Mouse (Mus musculus): ENCODE measurements around the gene Soat1.

Gene Soat1

DNA sequence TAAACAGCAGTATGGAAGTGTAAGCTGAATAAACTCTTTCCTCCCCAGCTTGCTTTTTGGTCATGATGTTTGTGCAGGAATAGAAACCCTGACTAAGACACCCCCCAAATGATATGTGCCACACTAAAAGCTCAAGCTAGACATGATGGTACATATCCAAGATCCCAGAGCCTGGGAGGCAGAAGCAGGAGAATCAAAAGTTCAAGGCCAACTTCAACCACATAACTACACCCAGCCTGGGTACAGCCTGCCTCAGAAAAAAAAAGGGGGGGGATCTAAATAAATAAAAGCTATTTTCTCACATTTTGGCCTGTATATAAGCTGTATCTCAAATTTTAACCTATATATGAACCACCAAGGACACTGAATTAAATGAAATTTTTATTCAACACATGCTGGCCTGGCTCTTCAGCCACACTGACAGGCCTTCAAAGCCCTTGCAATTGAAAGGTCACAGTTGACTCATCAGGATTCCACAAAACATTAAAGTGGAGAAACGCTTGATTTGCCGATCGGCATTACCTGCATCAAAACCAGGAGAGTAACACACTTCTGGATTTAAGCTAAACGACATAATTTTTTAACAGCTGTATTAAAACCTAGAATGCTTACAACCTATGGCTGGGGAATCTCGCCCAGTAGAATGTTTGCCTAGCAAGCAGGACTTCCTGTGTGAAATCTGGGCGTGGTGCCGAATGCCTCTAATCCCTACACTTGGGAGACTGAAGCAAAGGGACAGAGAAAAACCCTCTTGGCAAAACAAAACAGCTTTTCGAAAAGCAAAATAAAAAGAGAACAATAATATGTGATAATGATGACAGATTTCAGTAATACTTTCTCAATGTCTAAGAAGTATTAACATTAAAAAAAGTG is 9.9 kb downstream of the Soat1 start:
- DNase-seq = peak; percentile 52 to 56

DNA sequence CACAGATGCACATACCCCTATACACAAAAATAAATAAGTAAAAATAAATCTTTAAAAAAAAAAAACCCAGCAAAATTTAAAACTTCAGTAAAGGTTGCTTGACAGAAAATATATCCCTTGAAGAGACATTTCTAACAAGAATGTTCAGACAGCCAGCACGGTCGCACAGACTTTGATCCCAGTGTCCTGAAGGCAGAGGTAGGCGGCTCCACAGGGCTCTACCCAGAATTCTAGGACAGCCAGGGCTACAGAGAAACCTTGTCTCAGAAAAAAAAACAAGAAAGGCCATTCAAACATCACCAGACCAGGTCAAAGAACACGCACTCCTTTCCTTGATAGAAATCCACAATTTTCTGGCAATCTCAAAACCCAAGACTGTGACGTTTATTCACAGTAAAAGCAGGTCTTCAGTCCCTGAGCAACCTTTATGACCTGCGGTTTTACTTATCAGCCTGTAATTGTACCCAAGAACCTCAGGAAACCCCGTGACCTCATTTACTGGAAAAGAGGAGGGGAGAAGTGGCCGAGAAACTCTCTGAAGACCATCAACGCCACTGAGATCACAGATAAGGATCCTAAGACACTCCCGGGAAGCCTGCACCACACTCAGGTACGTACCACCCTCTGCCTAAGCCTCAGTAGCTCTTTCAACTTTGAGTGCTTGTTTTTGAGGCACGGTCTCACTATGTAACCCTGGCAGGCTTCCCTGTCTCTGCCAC is 11.7 kb downstream of the Soat1 start:
- no peak for DNase-seq

DNA sequence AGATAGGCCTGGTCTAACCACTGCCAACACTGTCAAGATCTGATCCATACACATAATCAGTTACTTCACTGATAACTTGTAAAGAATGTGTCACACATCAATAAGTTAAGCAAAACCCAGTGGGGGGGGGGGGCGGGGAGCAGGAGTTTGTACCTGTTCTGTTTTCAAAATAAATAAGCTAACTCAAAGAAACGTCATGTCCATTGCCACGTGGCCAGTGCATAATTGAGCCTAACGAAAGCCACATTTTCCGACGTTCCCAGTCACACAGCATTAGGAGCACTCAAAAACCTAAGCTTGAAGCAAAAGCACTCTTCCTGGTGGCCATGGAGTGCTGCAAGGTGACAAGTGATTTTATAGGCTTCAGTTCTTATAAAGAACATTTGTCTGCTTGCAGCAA is 13.1 kb downstream of the Soat1 start:
- no peak for DNase-seq

DNA sequence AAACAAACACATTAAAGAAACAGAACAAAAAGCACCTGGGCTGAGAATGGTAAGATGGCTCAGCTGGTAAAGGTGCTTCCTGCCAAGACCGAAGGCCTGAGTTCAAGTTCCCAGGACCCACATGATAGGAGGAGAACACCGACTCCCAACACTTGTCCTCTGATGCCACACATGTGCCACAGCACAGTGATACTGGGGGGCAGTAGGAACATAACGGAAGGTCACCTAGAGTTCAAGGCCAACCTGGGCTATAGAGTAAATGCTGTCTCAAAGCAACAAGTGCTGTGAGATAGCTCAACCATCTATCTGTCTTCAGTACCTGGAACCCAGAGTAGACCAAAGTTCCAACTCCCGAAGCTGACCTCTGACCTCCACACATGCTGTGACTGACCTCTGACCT is 13.9 kb downstream of the Soat1 start:
- no peak for DNase-seq

DNA sequence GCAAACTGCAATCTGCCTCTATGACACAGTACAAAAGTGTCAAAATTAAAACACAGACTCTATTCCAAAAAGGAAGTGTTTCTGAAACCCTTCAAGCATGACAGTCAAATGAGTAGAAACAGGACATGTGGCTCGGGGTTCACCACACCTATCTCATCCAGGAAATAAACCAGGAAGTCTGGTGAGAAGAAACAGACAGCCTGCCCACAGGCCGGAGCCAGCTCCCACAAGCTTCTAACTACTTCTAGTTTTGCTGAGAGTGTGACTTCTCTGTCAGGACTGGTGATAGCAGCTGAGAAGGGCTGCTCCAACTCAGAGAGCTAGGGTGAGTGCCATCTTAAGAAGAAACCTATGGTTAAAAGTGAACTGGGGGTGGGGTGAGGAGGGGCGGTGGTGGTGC is 14.4 kb downstream of the Soat1 start:
- peak in 1 of 2 experiments; percentile 39 for DNase-seq

DNA sequence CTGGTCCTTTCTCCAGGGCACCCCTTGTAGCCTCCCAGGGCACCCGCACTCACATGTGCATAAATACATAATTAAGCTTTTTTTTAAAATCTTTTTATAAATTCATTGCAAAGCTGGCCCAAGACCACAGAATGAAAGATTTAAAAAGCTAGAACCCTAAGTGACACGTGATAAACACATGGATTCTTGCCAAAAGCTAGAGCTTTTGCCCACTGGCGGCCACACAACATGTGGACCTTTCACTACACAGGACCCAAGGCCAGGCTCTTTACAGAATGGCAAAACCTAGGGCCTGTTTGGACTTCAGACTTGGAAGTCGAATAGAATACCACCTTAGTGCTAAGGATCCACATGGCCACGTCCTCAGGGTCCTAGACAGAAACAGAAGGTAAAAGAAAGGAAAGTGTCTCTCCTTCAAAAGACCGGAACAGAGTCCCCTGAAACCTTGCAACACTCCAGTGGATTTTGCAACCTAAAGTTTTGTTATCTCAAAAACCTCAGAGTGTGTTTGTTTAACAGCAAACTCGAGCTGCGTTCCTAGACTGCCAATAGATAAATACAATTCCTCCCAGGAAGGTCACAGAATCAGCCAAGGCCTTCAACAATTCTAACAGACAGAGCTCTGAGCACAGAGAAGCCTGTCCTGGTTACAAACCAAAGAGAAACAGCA is 15.6 kb downstream of the Soat1 start:
- DNase-seq = peak in 1 of 2 experiments; percentile 69

DNA sequence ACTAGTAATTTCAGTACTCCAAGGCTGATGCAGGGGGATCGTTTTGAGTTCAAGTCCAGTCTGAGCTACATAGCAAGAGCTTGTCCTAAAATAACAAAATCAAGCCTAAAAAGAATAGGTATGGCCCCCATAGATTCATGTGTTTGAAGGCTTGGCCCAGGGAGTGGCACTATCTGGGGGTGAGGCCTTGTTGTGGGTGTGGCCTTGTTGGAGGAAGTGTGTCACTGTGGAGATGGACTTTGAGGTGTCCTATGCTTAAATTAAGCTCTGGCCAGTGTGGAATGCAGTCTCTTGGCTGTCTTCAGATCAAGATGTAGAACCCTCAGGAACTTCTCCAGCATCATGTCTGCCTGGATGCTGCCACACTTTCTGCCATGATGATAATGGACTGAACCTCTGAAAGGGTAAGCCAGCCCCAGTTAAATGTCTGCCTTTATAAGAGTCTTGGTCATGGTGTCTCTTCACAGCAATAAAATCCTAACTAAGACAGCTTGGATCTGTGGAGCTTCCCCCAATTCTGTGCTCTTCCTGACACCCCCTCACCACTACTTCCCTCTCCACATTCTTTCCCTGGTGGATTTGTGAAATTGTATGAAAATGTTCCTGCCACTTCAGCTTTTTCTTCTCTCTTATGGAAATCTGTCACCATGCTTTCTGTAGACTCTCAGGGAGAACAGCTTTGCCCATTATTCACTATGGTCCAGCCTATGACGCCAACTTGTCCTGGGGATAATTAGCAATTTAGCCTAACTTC is 18.9 kb downstream of the Soat1 start:
- DNase-seq = no peak

DNA sequence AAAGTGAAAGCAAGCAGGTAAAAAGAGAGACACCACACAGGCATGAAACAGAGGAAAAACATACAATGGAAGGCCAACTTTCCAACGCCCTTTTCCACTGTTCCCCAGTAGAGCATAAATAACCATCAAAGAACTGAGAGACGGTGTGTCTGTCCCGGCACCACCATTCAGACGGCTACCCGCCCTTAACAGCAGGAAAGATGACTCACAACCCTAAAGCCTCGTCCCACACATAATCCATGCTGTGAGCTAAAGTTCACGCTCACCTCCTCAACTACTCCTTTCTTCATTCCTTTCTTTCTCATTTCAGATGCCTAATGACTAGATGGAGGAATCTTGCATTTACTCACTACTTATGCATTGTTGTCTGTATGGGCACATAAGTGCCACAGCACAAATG is 19.7 kb downstream of the Soat1 start:
- DNase-seq = no peak

DNA sequence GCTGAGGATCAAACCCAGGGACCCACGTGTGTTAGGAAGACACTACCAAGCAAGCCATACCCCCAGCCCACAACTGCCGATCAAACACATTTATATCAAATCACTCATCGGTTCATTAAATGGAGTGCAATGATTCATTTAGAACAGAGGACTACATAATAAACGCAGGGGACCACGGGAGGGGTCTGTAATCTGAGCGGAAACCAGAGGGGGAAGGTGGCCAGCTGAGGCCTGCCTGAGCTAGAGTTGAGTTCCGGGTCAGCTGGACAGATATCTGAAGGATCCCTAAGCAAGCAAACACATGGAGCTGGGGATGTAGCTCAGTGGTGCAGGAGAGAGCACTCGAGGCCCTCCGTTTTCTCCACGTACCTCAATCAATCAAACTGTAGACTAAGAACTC is 20.3 kb downstream of the Soat1 start:
- no peak for DNase-seq

DNA sequence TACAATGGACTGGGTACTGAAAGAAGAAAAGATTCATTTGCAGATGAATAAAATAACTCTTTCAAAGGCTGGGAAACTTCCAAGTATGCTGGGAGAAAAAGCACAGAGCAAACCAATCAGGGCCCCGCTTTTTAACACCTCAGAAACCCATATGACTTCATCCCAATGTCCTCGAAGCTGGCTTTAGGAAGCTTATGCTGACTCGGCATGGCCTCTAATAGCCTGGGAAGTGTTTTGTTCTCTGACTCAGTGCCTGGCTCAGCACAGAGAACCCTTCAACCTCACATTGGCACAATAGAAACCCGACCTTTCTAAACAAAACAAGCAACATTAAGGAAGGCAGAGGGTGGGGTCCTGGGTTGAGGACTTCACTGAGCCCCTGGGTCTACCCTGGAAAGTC is 23.7 kb downstream of the Soat1 start:
- no peak for DNase-seq

DNA sequence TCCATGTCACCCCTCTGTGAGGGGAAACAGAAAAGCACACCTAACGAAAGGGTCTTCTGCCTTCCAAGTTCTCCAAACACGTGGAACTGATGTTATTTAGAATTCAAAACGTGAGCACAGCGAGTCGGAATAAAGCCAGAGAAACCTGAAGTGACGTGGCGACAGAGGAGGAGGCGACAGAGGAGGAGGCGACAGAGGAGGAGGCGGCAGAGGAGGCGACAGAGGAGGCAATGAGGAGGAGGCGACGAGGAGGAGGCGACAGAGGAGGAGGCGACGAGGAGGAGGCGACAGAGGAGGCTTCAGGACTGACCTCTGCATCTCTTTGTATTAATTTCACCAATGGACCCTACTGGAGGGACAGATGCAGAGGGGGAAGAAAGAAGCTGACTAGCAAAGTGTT is 24.4 kb downstream of the Soat1 start:
- no peak for DNase-seq

DNA sequence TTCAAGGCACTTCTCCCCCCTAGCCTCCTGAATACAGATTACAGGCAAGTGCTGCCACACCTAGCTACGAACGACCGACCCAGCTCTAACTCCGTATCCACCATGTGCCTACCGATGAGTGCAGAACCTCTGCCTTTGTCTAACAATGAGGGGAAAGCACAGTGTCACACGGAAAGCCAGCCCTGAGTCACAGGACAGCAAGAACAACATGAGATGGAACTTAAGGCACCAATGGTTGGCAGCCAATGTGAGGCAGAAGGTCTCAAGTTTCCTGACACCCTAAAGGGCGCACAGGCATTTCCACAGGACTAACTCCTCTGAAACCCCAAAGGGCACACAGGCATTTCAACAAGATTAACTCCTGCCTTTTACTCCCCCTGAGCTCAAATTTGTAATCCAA is 25.0 kb downstream of the Soat1 start:
- no peak for DNase-seq

DNA sequence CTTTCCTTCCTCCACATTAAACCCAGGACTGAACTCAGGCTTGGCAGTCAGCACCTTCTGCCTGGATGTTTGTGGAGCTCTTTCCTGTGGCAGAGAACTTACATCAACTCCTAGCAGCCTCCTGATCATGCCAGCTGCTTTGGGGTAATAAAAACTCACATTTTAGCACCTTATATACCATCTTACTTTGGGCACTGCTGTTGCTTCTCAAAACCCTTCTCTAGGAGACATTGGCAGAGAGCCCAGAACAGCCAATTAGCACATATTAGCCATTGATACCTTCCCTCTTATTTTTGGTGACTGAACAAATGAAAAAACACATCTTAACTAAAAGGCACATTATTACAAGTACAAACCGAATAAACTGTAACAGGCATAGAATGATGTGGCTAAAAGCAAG is 29.1 kb downstream of the Soat1 start:
- no peak for DNase-seq

DNA sequence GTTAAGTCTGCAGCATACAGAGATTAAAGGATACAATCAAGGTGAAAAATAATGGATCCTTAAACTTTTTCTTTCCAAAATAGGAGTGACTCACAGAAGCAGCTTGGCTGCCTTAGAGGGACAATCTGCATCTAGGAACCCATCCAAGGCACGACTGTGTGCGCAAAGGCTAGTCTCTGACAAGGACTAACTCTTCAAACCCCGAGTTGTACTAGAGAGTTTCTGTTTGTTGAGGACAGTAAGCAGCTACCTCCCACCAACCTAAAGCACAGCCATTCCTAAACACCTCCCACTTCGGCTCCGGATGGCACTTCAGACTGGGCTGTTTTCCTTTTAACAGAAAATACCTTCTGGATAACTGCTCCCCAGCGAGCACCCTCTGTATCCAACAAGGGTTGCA is 31.4 kb downstream of the Soat1 start:
- DNase-seq = no peak

DNA sequence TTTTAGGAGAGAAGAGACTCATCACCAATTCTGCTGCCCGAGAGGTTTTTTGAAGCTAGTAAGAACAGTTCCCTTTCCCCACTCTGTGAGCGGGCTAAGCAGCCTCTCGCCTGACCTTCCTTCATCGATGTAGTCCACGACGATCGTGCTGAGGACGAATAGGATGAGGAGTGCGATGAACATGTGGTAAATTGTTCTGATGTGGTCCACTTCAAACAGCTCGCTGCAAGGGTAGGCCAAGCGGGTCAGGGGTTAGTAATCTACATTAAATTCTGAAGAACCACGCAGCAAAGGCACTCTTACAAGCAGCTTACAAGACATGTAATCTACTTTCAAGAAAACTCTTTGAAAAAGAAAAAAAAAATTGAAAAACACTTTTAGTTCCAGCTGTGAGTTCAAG is 31.9 kb downstream of the Soat1 start:
- no peak for DNase-seq

DNA sequence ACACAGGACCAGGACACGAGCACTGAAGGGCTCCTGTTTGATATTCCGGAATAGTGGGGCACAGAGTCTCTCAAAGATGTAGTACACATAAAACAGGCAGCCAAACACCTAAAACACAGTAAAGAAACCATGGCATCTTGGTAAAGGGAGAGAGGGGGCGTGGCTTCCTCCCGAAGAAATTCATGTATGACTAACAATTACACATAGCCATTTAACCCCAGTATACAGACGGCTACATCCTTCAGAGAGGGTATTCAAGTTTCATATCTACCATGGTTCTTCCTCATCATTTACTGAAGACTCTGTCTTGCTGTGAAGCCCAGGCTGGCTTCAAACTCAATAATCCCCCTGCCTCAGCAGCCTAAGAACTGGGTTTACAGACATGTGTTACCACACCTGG is 36.4 kb downstream of the Soat1 start:
- DNase-seq = no peak

DNA sequence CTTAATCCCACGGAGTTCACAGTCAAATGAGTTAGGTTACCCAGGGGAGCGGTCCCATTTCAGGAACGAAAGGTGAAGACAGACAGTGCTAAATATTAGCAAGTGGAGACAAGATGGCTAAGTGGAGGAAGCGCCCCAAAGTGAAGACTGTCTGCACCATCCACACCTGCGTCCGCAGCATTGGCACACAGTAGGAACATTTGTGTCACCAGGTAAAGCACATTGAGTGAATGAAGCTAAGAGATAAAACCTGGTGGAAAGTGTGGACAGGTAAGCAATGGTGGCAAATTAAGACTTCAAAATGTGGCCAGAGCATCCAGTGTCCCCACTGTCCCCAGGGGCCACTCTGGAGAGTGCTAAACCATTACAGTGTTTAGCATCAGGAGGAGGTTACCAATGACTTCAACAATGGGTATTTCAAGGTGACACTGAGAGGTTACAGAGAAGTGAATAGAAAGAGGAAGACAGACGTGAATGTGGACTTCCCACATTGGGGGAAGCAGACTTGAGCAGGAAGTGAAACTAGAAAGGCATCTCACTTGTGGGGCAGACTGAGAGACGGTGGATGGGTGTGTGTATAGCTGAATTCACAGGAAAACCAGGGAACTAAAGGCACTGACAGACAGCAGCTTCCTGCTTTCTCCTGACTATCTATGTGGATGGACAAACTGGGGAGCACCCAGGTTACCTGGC is 37.0 kb downstream of the Soat1 start:
- peak in 1 of 2 experiments; percentile 27 for DNase-seq

DNA sequence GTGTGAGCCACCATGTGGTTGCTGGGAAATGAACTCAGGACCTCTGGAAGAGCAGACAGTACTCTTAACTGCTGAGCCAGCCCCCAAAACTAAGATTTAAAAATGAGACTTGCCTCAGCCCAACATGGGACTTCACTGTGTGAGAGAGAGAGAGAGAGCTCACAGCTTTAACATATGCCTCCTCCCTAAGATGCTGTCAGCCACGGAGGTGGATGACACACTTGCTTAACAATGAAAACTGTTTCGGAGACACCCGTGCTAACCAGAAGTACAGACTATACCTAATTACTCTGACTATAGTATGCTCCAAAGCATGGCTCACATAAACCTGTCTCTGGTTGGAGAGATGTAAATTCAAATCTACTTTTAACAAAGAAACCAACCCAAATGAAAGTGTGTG is 40.6 kb downstream of the Soat1 start:
- DNase-seq = no peak

DNA sequence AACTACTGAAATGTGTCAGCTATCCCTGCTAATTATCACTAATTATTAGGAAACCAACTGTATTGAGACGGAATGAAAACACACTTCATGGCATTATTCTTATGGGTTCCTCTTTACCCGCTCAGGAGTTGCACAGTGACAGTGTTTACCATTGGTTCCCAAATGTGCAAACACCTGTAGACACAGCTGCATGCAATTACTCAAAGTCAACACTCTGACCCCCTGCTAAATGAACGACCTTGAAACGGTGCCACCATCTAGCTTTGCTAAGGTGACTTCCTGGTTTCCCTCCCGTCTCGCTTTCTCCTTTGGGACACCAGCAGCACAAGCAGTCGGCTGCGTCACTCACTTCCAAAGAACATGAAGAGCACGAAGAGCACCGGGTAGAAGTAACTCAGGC is 41.6 kb downstream of the Soat1 start:
- peak in 1 of 2 experiments; percentile 16 for DNase-seq

DNA sequence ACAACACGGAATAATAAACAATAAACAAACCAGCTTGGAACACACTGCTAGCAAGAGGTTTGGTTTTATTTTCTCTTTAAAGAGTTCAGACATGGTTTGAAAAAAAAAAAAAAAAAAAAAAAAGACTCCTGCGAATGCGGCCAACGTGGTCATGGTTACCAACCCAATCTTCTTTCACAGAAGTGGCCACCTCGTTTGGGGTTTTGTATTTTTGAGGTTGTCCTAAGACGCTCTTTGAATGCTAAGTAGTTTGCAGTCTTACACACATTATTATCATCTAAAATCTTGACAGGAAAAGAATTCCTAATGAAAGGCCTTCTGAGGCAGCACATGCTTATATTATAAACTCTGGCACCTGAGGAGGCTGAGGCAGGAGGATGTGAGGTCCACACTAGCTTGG is 45.7 kb downstream of the Soat1 start:
- no peak for DNase-seq

DNA sequence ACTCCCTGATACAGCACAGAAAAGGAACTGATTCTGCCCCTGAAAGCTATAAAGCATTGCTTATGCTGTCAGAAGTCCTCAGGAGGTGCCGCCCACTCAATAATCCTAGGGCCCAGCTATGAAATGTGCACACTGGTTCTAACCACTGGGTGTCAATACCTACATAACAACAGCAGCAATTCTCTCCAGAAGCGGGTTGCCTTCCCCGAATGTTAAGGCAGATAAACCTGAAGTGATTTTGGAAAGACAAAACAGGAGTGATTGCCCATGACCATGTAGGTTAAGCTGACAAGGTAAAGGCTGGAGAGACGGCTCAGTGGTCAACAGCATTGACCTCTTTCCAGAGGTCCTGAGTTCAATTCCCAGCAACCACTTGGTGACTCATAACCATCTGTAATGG is 48.4 kb downstream of the Soat1 start:
- DNase-seq = no peak

DNA sequence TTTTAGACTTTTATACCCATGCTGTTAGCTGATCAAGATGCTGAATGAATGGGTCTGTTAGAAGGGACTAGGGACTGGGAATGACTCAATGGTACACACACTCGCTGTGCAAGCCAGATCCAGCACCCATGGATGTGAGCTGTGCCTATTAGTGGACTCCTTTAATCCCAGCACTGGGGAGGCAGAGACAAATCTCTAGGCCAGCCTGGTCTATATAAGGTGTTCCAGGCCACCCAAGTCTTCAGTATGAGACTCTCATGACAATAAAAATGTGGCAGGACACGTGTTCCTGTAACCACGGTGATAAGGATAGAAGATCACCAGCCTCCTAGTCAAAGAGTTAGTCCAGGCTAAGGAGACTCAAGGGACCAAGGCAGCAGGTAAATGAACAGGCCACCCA is 50.1 kb downstream of the Soat1 start:
- DNase-seq = no peak
